Mouse (Mus musculus) granulocyte monocyte progenitor cell, adult 5-6 weeks (primary cell): ENCODE results near the gene Gm4871. TPM values are rescaled to one million over a fixed set of nuclear protein-coding genes. Genes with fewer than 3 reads are reported as not detected.
"Not testable (repeated sequence)": the region's sequence is repeated elsewhere in the genome, so short reads cannot be mapped to it uniquely, and the experiment has no call there.

Experiments
- ATAC-seq: replicated peaks from 2 replicates; pipeline ENCODE4 v1.8.0; 2016; ENCODE audit warnings: mild to moderate bottlenecking, moderate TSS enrichment, inconsistent platforms; ENCODE audit not compliant: poor library complexity, severe bottlenecking
- total RNA-seq, 2 experiments: library from RNA; stranded (forward) in 1 of 2; stranded (reverse) in 1 of 2; fragments of 200-712, 200-1000 nt in 1 of 2; fragments of >200 nt in 1 of 2; fragmentation: Nextera tagmentation in 1 of 2; gene quantifications; 2 replicates each; pipeline ENCODE4 v1.2.3; 2014 to 2017

Gene Gm4871
- total RNA-seq (2014; fragmentation: Nextera tagmentation) (not detected in 2 replicates), total RNA-seq (2017) (not detected in 2 replicates)

DNA sequence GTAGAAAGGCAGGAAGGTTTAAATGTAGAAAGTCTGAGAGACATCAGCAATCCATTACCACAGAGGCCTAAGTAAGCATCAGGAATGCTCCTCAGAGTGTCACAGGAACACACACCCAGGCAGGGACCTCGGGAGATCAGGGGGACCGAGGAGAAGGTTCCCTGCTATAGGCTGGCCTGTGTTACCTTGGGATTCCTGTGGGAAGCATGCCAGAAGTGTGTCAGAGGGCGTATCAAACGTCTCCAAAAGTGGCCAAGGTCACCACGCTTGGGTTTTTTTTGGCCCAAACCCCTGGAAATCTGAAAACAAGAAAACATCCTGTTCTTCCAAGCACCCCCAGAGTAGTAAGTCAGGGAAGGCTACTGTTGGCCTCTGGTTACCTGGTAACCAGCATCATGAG lies at the start of gene Gm4871:
Gene Gm4871, minus strand, starts transcription at position 364 of the 400 bp plus-strand sequence.
- not testable (repeated sequence) for ATAC-seq

DNA sequence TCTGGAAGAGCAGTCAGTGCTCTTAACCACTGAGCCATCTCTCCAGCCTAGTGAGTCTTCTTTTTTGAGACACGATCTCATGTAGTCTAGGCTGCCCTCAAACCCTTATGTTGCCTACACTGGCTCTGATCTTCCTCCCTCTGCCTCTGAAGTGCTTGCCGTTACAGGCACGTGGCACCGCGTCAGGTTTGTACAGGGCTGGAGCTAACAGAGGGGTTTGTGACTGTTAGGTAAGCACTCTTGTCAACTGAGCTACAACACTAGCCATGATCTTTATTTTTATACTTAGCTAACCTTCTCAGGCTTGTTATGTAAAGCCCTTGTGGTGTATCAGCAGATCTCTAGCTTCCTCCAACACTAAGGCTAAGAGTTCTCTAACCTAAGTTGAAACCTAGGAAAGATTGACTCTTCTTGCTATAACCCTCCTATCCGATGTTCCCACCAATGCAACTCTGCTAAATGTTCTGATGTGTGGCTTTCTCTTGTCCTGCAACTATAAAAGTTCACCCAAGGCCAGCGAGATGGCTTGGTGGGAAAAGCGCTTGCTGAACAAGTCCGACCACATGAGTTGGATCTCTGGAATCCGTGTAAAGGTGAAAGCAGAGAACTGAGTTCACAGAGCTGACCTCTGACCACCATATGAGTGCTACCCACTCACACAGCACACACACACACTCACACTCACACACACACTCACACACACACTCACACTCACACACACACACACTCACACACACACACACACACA lies 49.5 kb upstream of the Gm4871 start:
- ATAC-seq = no peak

- no peak for ATAC-seq
These were observed 42.5 kb upstream of the Gm4871 start for GRCm38 (mm10) chr5:145075081-145075480.

DNA sequence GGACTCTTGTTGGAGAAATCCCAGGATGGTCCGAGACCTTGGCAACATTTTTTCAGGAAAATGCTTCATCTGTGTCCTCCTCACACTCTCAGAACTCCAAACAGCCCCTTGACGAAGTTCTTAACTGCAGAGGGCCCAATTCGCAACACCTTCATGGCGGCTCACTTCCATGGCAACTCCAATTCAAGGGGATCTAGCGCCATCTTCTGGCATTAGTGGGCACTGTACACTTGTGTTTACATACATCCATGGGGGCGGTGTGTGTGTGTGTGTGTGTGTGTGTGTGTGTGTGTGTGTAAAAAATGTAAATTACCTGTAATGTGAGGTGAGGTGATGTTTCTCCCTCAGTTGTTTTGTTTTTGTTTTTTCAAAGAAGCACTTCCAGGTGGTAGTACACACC lies 38.8 kb upstream of the Gm4871 start:
- ATAC-seq = 0 out of 2 replicates have a peak, but pooled peaks have one; percentile 36

- peak; percentile 74 for ATAC-seq
These were observed 37.2 kb upstream of the Gm4871 start for GRCm38 (mm10) chr5:145069707-145070106.

- ATAC-seq = peak; percentile 60
These were observed 36.3 kb upstream of the Gm4871 start for GRCm38 (mm10) chr5:145068863-145069262.

- ATAC-seq = no peak
These were observed 32.3 kb upstream of the Gm4871 start for GRCm38 (mm10) chr5:145064765-145065340.

DNA sequence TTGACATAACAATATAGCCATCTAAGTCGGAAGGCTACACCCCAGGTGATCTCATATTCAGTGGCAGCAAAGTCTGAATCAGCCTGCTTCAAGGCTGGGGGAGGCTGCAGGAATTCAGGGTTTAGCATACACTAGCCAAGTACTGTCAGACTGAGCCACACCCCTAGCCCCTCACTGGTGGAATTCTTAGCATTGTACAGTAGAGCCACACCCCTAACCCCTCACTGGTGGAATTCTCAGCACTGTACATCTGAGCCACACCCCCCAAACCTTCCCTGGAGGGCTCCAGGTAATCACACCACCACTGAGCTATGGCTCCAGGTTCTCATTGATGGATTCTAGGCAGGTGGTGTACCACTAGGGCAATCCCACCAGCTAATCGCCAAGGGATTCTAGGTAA lies 27.0 kb upstream of the Gm4871 start:
- ATAC-seq = no peak

DNA sequence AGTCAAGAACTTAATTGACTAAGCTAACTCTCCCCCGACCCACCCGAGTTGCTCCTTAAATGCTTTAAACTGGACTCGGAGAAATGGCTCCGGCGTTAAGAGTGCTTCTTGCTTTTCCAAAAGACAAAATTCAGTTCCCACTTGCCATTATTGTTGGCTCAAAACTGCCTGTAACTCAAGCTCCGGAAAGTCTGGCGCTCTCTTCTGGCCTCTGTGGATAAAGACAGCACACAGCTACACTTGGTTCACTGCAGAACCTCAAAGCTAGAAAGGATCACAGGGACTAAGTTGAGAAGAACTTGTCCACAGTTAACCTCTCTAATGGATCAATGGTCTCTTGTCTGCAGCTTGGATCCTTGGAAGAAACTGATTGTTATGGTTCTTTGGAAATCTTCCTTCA lies 26.2 kb upstream of the Gm4871 start:
- ATAC-seq = no peak

DNA sequence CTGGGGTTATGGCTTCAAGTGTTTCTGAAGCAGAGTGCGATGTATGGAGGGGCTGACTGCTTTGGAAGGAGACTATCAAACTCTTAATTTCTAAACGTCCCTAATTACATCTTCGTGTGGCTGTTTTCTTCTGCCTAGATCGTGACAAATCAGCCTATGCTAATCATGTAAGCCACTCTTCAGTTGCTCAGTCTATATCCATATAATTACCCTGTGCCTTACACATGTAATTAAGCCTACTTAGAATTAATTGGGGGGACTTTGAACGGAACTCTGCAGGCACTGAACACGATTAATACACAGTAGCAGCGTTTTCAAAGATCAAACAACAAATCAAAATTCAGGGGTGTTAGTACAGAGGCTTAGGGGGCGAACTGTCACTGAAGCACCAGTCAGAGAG lies 25.4 kb upstream of the Gm4871 start:
- no peak for ATAC-seq

GRCm38 (mm10) chr5:145054187-145054586 lies 21.6 kb upstream of the Gm4871 start:
- not testable (repeated sequence) for ATAC-seq

DNA sequence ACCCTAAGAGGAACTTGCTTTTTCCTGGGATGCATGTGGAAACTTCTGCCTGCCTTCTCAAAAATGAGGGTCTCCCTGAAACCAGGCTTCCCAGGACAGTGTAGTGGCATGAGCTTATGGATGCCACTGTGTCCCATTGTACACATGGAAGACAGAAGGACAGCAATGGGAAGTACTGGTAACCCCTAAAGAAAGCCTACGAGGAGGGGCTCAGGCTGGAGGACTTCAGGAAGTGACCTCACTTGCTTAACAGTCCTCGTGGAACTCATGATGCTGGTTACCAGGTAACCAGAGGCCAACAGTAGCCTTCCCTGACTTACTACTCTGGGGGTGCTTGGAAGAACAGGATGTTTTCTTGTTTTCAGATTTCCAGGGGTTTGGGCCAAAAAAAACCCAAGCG lies 10.1 kb upstream of the Gm4871 start, which contains the start of gene 1700018F24Rik:
Gene 1700018F24Rik, plus strand, starts transcription at position 301 of the 400 bp plus-strand sequence.
- not testable (repeated sequence) for ATAC-seq

DNA sequence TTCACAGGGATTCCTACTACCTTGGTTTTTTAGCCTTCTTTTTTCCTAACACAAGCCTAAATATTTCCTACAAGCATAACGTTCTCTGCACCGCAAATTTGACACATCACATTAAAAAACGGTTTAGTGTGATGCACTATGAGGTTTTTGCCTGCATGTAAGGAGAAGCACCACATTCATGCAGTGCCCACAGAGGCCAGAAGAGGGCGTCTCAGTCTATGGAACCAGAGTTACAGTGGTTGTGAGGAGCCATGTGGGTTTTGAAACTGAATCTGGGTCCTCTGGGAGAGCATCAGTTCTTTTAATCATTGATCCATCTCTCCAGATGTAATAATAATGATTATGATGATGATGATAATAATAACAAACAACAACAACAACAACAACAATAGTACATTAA lies 9.1 kb upstream of the Gm4871 start:
- peak; percentile 59 for ATAC-seq

- ATAC-seq = not testable (repeated sequence)
These were observed 2.1 kb downstream of the Gm4871 start for GRCm38 (mm10) chr5:145030476-145030875.

- ATAC-seq = not testable (repeated sequence)
These were observed 11.8 kb downstream of the Gm4871 start for GRCm38 (mm10) chr5:145020712-145021111.

- ATAC-seq = not testable (repeated sequence)
These were observed 12.3 kb downstream of the Gm4871 start for GRCm38 (mm10) chr5:145020254-145020653.

- not testable (repeated sequence) for ATAC-seq
These were observed 15.8 kb downstream of the Gm4871 start for GRCm38 (mm10) chr5:145016761-145017160.

DNA sequence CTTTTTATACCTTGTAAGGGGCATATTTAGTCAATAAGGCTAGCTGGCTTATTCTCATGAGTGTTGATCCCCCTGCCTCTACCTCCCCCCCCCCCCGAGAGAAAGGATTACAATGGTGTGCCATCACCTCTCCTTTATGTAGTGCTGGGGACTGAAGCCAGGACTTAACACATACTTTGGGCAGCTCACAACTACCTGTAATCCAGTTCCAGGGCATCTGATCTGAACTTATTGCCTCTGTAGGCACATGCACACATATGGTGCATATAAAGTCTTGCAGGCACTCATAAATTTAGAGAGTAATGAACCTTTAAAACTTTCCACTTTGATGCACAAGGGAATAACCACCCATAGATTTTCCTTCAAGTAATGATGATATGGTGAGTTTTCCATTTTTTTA lies 18.3 kb downstream of the Gm4871 start:
- ATAC-seq = no peak

GRCm38 (mm10) chr5:145008878-145009659 lies 23.5 kb downstream of the Gm4871 start:
- no peak for ATAC-seq

- ATAC-seq = no peak
These were observed 27.0 kb downstream of the Gm4871 start for GRCm38 (mm10) chr5:145005596-145005995.

GRCm38 (mm10) chr5:145004495-145004894 lies 28.1 kb downstream of the Gm4871 start:
- ATAC-seq = no peak
